Mouse (Mus musculus) limb, embryonic 11.5 days (tissue): ENCODE measurements around the gene Clip2. TPM values are rescaled to one million over a fixed set of nuclear protein-coding genes. Genes with fewer than 3 reads are reported as not detected.
A peak's percentile ranks its signal among the peaks of the same experiment; 100 is the strongest.
"Not testable (repeated sequence)": the region's sequence is repeated elsewhere in the genome, so short reads cannot be mapped to it uniquely, and the experiment has no call there.

ENCODE experiments used
- ATAC-seq: fragments of 200-750 bp; cut with Nextera tagmentation; 2 replicates; pipeline ENCODE4 v1.8.0; 2017; ENCODE audit warnings: low read depth; ENCODE audit not compliant: insufficient number of reproducible peaks, low FRiP score, low TSS enrichment
- DNase-seq: peaks from one replicate; pipeline ENCODE4 v3.0.0-alpha.2; 2015; ENCODE audit warnings: low spot score
- H3K27ac ChIP-seq: fragments of 300-500 bp; sonication (generic); replicated peaks from 2 replicates; pipeline ENCODE4 v1.5.1; 2014; ENCODE audit warnings: low read depth, mild to moderate bottlenecking, low read length
- H3K27me3 ChIP-seq: fragments of 300-500 bp; sonication (generic); 2 replicates; pipeline ENCODE4 v1.6.1; 2014; ENCODE audit warnings: mild to moderate bottlenecking, low read length, mixed read lengths; ENCODE audit not compliant: control insufficient read depth, insufficient read depth
- H3K36me3 ChIP-seq: fragments of 300-500 bp; sonication (generic); 2 replicates; pipeline ENCODE4 v1.6.1; 2014; ENCODE audit warnings: mild to moderate bottlenecking, low read length, moderate library complexity, mixed read lengths; ENCODE audit not compliant: control insufficient read depth, insufficient read depth
- H3K4me1 ChIP-seq: fragments of 300-500 bp; sonication (generic); 2 replicates; pipeline ENCODE4 v1.6.1; 2014; ENCODE audit warnings: low read length, mixed read lengths; ENCODE audit not compliant: control insufficient read depth, insufficient read depth
- H3K4me2 ChIP-seq: fragments of 300-500 bp; sonication (generic); 2 replicates; pipeline ENCODE4 v1.6.1; 2014; ENCODE audit warnings: low read depth, mild to moderate bottlenecking, moderate library complexity; ENCODE audit not compliant: severe bottlenecking
- H3K4me3 ChIP-seq: fragments of 300-500 bp; sonication (generic); 2 replicates; pipeline ENCODE4 v1.5.1; 2014; ENCODE audit warnings: low read depth, low read length
- H3K9ac ChIP-seq: fragments of 300-500 bp; sonication (generic); 2 replicates; pipeline ENCODE4 v1.6.1; 2014; ENCODE audit warnings: mild to moderate bottlenecking, low read length
- H3K9me3 ChIP-seq: fragments of 300-500 bp; sonication (generic); 2 replicates; pipeline ENCODE4 v1.6.1; 2016; ENCODE audit warnings: low read length; ENCODE audit not compliant: control insufficient read depth
- WGBS: fragments of 180-500 bp; shearing (Covaris S2); extraction: QIAGEN DNeasy Blood & Tissue Kit; methylation state at CpG from one replicate; pipeline ENCODE4 v1.1.7; 2014; 5-methylcytosine and 5-hydroxymethylcytosine counted together
- polyA plus RNA-seq: library from polyadenylated mRNA; unstranded; fragments of >200 nt; fragmentation: Nextera tagmentation; extraction: Ambion mirVana; gene quantifications from 2 replicates; pipeline ENCODE4 v1.2.1, GENCODE M21; 2014

Gene Clip2
- polyA plus RNA-seq, 1 experiment from 2014 or later = 6.8 TPM

DNA sequence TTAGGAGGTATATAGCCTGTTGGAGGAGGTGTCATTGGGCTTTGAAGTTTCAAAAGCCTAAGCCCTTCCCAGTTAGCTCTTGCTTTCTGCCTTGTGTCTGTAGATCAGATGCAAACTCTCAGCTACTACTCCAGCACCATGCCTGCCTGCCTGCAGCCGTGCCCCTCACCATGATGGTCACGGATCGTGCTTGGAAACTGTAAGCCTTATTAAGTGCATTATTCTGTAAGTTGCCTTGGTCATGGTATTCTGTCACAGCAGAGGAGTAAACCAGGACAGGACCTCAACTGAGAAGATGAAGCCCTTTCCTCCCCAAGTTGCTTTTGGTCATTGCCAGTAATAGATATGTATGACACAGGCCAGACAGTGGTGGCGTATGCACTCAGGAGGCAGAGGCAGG, 63.6 kb downstream of the Clip2 start:
- H3K9me3 ChIP-seq = no peaks in the 10 kb centered on the region
- no peak overlapping the region for H3K9ac ChIP-seq
- H3K27ac ChIP-seq = no peak overlapping the region
- ATAC-seq (no peak), DNase-seq (no peak)
- peaks cover 8% of the 10 kb centered on the region for H3K36me3 ChIP-seq
- H3K4me2 ChIP-seq = no peak overlapping the region
- no peak overlapping the region for H3K4me3 ChIP-seq
- H3K27me3 ChIP-seq = no peaks in the 10 kb centered on the region
- 89% methylated on average over 4 of the region's 4 CpGs for WGBS
- H3K4me1 ChIP-seq = peaks cover 5% of the 10 kb centered on the region; the same call in 1 of the 2 replicates

DNA sequence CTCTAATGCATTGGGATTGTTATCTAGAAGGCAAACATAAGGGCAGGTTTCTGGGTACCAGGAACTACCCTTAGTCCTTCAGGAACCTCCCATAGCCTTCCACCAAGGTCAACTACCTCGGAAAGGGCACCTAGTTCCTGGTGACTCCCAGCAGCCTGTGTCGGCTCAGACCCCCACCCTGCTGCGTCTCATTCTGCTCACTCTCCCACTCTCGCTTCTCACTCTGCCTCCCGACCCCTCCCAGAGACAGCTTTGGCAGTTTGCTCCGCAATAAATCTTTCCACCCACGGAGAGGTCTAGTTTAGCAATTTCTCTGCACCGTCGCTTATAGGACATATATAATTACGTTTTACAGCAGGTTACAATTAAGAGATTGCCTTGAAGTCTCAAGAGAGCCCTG, 64.2 kb downstream of the Clip2 start:
- 32% methylated on average over 10 of the region's 10 CpGs for WGBS
- no peaks in the 10 kb centered on the region for H3K9me3 ChIP-seq
- H3K4me1 ChIP-seq = peaks cover 5% of the 10 kb centered on the region; the same call in 1 of the 2 replicates
- H3K27me3 ChIP-seq = no peaks in the 10 kb centered on the region
- H3K27ac ChIP-seq = no peak overlapping the region
- no peak overlapping the region for H3K4me2 ChIP-seq
- H3K36me3 ChIP-seq = peaks cover 8% of the 10 kb centered on the region
- no peak overlapping the region for H3K4me3 ChIP-seq
- ATAC-seq (no peak), DNase-seq (no peak)
- no peak overlapping the region for H3K9ac ChIP-seq

DNA sequence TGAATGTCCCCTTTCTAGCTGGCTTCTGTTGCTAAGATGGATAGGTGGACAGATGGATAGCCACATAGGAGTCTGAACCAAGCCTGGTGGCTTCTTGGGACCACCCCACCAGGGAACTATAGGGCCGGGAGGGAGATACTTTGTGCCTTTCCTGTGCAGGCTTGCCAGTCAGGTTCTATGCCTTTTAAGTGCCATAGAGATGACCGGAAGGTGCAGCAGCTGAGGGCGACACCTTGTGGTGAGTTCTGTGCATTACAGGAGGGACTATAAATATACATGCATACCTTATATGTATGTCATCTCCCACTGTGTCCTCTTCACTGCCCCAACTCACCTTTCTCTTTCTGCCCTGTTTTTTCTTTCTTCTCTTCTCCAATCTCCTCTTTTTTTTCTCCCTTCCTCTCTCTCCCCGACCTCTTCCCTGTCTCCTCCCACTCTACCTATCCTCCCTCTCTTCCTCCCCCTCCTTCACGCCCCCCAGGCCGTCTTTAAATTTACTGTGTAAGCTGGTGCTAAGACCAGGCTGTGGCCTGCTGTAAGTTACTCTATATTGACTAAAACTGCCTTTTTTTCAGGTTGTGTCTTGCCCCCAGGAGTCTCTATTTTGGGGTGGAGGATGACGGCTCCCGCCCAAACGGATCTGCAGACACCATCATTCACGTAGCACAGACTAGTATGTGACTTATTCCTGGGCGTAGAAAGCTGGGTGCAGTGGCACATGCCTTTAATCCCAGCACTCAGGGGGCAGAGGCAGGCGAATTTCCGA, 66.2 kb downstream of the Clip2 start:
- no peak overlapping the region for H3K9ac ChIP-seq
- no peaks in the 10 kb centered on the region for H3K27me3 ChIP-seq
- H3K4me3 ChIP-seq = no peak overlapping the region
- peaks cover 5% of the 10 kb centered on the region for H3K36me3 ChIP-seq
- no peaks in the 10 kb centered on the region for H3K9me3 ChIP-seq
- H3K4me1 ChIP-seq = peaks cover 3% of the 10 kb centered on the region; the same call in 1 of the 2 replicates
- DNase-seq (peak; percentile 92), ATAC-seq (0 out of 2 replicates have a peak, but pooled peaks have one; percentile 13)
- H3K4me2 ChIP-seq = no peak overlapping the region
- no peak overlapping the region for H3K27ac ChIP-seq
- 60% methylated on average over 13 of the region's 13 CpGs for WGBS

DNA sequence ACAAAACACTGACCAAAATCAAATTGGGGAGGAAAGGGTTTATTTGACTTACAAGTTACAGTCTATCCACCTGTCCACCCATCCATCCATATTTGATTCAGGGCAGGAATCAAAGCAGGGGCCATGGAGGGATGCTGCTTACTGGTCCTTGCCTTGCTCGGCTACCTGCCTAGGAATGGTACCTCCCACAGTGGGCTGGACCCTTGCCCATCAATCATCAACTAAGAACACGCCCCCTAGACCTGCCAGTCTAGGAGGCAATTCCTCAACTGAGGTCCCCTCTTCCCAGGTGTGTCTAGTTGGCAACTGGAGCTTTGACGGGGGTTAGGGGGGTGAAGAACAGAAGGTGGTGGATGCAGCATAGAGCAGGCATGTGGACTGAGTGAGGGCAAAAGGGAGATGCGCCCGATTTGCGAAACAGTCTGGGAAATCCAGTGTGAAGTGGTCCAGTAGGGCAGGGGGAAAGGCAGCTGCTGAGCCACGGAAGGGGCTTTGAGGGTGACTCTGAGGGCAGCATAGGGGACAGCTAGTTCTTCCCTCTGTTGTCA, 67.0 kb downstream of the Clip2 start:
- Histone ChIP-seq H3K9me3 (no peaks in the 10 kb centered on the region), H3K9ac (no peak overlapping the region), H3K27me3 (no peaks in the 10 kb centered on the region), H3K4me3 (no peak overlapping the region), H3K36me3 (peaks cover under 1% of the 10 kb centered on the region), H3K27ac (no peak overlapping the region), H3K4me2 (no peak overlapping the region), H3K4me1 (peaks cover 3% of the 10 kb centered on the region; the same call in 1 of the 2 replicates)
- ATAC-seq = no peak
- DNase-seq = no peak
- 82% methylated on average over 7 of the region's 7 CpGs for WGBS

DNA sequence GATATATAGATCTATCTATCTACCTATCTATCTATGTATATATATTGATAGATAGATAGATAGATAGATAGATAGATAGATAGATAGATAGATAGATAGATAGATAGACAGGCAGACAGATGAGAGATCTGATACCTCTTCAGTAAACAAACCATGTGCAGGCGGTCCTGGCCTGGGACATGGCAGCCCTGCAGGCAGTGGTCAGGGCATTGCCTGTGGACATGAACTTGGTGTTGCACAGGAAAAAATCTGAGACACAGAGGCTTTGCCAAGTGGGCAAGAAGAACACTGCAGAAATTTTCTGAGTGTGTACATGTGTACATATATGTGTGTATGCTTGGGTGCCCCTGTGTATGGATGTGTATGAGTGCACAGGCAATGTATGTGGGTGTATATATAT, 68.9 kb downstream of the Clip2 start:
- H3K4me3 ChIP-seq = no peak overlapping the region
- no peaks in the 10 kb centered on the region for H3K9me3 ChIP-seq
- H3K36me3 ChIP-seq = no peaks in the 10 kb centered on the region
- DNase-seq (no peak), ATAC-seq (no peak)
- no peak overlapping the region for H3K27ac ChIP-seq
- H3K9ac ChIP-seq = no peak overlapping the region
- H3K4me2 ChIP-seq = no peak overlapping the region
- 91% methylated on average over 1 of the region's 1 CpGs for WGBS
- no peaks in the 10 kb centered on the region for H3K4me1 ChIP-seq
- no peaks in the 10 kb centered on the region for H3K27me3 ChIP-seq

DNA sequence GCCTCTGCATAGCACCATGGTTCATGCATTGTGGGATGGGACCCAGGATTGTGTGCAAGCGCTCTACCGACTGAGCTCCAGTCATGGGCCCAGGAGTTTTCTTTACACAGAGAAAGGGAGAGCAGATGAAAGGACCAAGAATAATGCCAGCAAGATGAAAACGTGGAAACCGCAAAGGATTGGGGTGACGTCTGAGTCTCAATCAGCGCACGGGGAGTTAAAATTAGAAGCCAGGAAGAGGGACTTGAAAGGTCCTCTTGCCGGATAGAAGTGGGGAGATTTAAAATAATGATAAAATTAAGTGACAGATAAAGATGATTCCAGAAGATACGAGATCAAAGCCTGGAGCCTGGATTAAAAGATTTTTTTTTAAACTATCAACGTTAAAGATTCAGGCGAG, 69.9 kb downstream of the Clip2 start:
- Histone ChIP-seq H3K36me3 (no peaks in the 10 kb centered on the region), H3K9ac (no peak overlapping the region), H3K4me2 (no peak overlapping the region), H3K9me3 (no peaks in the 10 kb centered on the region), H3K4me1 (no peaks in the 10 kb centered on the region), H3K4me3 (no peak overlapping the region), H3K27me3 (no peaks in the 10 kb centered on the region), H3K27ac (no peak overlapping the region)
- DNase-seq (no peak), ATAC-seq (no peak)
- 73% methylated on average over 11 of the region's 11 CpGs for WGBS

DNA sequence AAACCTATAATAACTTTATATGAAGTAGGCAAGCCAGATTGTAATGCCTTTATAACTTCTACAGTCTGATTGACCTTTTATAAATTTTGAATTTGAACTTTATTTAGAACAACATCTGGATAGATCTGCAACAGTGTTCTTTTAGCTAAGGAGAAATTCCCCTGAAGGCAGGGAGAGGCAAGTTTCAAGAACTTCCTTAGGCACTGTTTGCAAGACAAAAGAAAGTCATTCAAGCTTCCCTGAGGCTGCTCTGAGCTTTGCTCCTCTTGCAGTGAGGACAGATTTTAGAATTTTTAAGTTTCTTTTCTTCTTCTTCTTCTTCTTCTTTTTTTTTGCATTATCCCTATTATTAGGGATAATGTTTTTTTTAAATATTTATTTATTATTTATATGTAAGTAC, 73.3 kb downstream of the Clip2 start:
- H3K4me3 ChIP-seq, H3K9ac ChIP-seq, H3K9me3 ChIP-seq, H3K4me1 ChIP-seq, DNase-seq, ATAC-seq, H3K4me2 ChIP-seq, H3K27me3 ChIP-seq, H3K36me3 ChIP-seq, H3K27ac ChIP-seq: not testable (repeated sequence)

DNA sequence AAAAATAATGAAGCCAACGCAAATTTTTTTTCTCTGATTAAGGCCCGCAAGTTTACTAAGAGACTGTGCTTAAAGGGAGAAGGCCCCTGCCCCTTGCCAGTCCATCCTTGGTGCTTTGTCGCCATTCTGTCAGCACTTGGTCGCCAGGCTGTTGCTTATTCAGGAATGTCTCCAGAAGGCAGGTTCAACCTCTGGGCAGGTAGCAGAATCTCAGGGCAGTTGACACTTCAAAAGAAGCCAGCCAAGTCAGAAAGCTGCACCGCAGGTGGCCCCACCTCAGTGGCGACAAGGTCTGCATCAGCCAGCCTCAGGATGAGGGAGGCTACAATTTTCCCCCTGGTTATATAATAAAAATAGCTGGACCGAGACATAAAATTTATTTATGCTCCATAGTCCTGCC, 76.5 kb downstream of the Clip2 start:
- not testable (repeated sequence) for H3K27ac ChIP-seq, H3K9ac ChIP-seq, ATAC-seq, H3K36me3 ChIP-seq, H3K4me3 ChIP-seq, H3K9me3 ChIP-seq, H3K27me3 ChIP-seq, H3K4me1 ChIP-seq, H3K4me2 ChIP-seq, DNase-seq
- WGBS = 92% methylated on average over 7 of the region's 7 CpGs
